Mouse (Mus musculus): Measurements from ENCODE around the gene Avpi1. TPM values are rescaled to one million over a fixed set of nuclear protein-coding genes. Genes with fewer than 3 reads are reported as not detected.
"Not testable (repeated sequence)": the region's sequence is repeated elsewhere in the genome, so short reads cannot be mapped to it uniquely, and the experiment has no call there.

The Avpi1 gene
- total RNA-seq, 2 experiments from 2014 or later: 20.6 to 21.4 TPM

DNA sequence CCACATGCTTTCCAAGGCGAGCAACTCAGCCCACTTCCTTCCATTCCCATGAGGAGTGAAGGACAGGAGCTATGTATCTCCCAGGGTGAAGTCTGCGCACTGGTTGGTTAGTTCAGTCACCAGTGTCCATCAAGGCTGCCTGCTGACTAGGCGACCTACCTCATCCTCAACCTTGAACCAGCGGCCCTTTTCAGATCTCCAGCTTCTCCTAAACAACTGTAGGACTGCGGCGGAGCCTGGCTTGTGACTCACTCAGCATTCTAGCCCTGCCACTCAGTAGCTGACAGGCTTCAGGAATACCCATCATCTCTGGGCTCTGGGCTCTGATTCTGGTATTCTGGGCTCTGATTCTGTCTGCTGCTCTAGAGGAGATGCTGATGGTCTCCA lies 2.6 kb downstream of the Avpi1 start:
- intact Hi-C loops (cut with DNase I): no loop called here
- DNase-seq (ENCODE audit: extremely low spot score in 1 of 2, low spot score in 2 of 2): no peak

DNA sequence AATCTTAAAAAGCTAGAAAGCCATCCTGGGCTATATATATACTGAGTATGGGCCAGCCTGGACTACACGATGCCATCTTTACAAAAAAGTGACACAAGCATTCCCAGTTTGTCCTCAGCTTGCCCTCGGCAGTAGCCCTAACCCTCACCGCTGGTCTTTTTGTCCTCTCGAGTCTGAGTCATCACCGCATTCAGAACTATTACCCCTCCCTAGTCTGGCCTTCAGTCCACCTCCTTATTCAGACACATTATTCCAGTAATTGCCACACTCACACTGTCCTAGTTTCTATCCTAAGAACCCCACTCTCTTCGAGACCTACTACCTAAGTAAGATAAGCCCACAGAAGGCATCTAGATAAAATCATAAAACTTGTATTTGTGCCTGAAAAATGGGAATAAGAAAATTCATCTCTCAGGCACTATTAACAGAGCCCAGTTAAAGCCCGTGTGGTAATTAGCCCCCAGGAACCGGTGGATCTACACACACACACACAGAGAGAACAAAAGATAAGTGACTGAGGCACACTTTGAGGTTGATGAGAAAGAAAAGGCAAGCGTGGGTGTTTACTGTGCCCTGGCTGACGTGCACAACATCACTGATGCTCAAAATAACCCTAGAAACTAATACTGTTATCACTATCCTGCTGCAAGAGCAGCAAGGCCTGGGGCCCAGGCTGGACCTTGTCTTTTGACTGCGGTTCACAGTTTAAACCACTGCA lies 3.2 kb downstream of the Avpi1 start:
- intact Hi-C loops (cut with DNase I): no loop called here
- no peak for DNase-seq (ENCODE audit: extremely low spot score in 1 of 2, low spot score in 2 of 2)

DNA sequence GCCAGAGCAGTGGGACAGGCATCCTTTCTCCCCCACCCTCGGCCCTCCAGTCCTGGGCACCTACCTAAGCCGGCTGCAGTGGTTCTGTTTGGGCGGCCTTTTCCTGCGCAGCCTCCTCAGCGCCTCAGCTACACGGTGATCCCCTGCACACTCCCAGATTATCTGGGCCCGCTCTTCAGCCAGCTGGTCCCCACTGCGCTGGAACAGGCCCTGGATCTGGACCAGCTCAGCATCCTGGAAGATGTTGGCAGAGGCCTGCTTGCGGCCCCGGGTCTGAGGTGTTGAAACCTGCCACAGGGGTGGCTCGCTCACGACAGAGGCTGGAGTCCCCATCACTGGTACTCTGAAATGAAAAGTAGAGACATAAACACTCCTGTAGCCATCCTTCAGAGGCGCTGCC lies 4.2 kb downstream of the Avpi1 start:
- intact Hi-C loops (cut with DNase I): no loop called here
- DNase-seq (ENCODE audit: extremely low spot score in 1 of 2, low spot score in 2 of 2): no peak

DNA sequence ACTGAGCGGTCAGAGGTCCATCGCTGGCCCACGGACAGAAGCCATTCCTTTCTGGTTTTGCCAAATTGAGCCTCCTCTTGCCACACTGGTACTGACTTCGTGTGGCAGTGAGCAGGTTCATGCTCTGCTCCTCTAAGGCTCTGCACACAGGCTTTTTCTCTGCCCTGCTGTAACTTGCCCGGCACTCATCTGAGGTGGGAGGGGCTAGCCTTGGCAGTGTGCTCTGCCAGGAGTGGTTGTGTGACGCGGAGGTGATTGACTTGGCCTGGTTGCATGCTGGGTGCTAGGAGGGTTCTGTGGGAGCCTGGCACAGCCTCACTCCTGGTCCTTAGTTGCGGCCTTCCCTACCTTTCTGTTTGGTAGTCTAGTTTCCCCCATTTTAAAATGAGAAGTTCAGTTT lies 8.4 kb downstream of the Avpi1 start:
- DNase-seq (ENCODE audit: extremely low spot score in 1 of 2, low spot score in 2 of 2): no peak
- intact Hi-C loops (cut with DNase I): no loop called here

DNA sequence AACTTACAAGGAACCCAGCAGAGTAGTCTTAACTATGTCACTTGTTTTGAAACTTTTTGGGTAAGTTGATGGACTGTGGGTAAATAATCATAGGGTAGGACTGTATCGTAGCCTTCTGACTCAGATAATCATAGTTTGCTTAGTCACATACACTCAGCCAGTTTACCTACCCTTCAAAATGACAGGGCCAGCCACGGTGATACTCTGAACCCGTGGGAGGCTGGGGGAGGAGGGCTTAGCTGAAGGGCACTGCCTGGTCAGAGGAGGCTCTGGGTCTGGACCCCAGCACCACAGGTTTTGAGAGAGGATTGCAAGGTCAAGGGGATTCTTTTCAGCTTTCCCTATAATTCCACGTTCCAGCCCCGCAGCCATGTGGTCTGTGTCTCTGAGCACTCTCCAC lies 10.3 kb downstream of the Avpi1 start:
- intact Hi-C loops (cut with DNase I): no loop called here
- no peak for DNase-seq (ENCODE audit: extremely low spot score in 1 of 2, low spot score in 2 of 2)

DNA sequence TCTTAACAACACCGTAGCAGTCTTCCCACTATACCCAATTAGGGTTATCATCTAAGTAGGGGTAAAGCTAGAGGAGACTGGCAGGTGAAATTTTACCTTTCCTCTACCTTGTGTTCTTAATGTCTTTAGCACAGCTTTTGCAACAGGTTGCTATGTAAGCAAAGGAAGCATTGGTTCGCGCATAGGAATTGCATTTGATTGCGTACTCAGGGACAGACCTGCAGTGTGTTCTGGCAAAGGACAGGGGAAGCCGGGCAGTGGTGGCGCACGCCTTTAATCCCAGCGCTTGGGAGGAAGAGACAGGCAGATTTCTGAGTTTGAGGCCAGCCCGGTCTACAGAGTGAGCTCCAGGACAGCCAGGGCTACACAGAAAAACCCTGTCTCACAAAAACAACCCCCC lies 10.7 kb downstream of the Avpi1 start:
- intact Hi-C loops (cut with DNase I): no loop called here
- no peak for DNase-seq (ENCODE audit: extremely low spot score in 1 of 2, low spot score in 2 of 2)

DNA sequence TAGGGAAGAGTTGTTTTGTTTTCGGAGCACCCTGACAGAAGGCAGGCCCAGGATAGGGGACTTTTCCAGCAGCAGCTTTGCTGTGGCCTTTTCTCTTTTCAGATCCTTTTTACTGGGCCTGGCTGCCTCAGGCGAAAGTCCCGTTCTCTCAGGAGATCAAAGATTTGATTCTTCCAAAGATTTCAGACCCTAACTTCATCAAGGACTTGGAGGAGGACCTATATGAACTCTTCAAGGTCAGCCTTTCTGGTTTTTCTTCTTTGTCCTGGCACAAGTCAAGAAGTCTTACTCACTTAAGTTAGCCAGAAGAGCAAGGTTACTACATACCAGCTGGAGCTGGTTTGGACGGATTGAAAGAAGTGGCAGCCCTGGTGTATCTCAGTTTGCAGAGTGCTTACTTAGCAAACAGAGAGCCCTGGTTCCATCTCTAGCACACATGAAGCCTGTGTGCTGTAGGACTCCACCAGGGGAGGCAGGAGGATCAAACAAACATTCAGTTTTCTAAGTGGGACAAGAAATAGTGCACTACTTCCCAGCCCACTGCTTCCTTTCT lies 13.0 kb downstream of the Avpi1 start:
- DNase-seq (ENCODE audit: extremely low spot score in 1 of 2, low spot score in 2 of 2): no peak
- intact Hi-C loops (cut with DNase I): no loop called here

DNA sequence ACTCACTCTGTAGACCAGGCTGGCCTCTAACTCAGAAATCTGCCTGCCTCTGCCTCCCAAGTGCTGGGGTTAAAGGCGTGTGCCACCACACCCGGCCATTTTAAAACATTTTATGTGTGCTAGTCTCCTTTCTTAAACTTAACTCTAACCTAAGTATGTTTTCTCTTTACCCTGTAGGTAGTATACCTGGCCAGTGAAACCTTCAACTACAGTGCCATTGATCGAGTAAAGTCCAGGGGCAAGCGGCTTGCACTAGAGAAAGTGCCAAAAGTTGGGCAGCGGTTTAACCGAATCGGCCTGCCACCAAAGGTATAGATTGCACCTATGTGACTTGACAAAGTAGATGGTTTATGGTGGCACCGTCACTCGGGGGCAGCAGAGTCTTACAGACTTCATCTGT lies 24.2 kb downstream of the Avpi1 start:
- DNase-seq (ENCODE audit: extremely low spot score in 1 of 2, low spot score in 2 of 2): no peak
- intact Hi-C loops (cut with DNase I): no loop called here

DNA sequence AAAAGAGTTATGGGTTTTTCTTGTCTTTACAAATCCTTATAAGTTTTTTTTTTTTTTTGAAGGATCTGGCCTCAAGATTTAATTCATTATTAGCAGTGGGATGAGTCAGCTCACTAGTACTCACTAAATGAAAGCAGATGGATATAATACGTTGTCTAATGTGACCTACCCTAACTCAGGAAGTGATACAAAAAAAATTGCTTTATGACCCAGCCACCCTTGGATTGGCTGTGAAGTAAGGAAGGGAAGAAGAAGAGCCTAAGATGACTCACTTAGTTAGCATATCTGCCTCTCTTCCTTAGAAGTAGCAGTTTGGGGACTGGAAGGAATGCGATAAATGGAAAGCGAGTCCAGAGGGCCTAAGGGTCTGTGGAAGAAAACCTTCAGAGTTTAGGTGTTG lies 29.5 kb downstream of the Avpi1 start:
- intact Hi-C loops (cut with DNase I): no loop called here
- no peak for DNase-seq (ENCODE audit: extremely low spot score in 1 of 2, low spot score in 2 of 2)

DNA sequence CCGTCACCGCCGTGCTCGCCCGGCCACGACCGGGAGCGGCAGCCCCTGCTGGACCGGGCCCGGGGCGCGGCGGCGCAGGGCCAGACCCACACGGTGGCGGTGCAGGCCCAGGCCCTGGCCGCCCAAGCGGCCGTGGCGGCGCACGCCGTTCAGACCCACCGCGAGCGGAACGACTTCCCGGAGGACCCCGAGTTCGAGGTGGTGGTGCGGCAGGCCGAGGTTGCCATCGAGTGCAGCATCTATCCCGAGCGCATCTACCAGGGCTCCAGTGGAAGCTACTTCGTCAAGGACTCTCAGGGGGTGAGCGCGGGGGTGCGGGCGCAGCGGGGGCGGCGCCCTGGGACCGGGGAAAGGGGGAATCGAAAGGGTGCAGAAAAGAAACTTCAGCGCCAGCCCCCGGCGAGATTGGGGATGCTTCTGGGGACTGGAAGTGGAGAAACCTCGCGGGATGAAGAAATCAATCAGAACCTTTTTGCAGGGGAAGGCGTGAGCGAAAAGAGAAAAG lies 38.2 kb downstream of the Avpi1 start:
- peak in 1 of 2 experiments; percentile 64 for DNase-seq (ENCODE audit: extremely low spot score in 1 of 2, low spot score in 2 of 2)
- intact Hi-C loops (cut with DNase I): no loop called here

DNA sequence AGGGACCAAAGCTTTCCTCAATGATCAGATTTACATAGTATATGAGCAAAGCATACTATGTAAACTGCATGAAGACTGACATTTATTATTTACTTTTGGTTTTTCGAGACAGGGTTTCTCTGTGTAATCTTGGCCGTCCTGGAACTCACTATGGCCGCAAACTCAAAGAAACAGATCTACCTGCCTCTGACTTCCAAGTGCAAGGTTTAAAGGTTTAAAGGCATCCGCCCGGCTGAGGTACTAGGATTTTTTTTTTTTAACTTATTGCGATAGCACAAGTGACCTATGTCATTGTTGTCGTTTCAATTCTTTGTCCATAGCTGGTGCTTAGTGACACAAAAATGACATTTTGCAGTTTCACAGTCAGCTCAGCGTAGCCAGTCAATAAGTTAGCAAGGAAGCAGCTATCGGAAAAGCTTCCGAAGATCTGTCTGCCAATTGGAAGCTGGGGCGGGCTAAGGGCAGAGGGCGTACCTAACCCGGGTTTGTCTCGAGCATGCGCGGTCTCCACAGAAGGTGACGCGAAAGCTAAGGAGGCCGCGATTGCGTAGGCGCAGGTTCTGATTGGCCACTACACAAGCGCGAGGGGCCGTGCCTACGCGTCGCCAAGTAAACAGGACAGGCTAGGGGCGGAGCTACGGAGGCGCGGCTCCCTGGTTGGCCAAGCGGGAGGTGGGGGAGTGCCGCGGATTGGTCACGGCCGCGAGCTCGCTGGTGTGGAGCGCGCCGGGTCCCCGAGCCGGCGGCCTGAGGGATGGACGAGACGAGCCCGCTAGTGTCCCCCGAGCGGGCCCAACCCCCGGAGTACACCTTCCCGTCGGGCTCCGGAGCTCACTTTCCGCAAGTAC lies 38.9 kb downstream of the Avpi1 start, which contains the start of gene Pi4k2a:
Gene Pi4k2a (plus strand): TSS at position 723 of the 848 bp plus-strand sequence.
- intact Hi-C loops (cut with DNase I): no loop called here

DNA sequence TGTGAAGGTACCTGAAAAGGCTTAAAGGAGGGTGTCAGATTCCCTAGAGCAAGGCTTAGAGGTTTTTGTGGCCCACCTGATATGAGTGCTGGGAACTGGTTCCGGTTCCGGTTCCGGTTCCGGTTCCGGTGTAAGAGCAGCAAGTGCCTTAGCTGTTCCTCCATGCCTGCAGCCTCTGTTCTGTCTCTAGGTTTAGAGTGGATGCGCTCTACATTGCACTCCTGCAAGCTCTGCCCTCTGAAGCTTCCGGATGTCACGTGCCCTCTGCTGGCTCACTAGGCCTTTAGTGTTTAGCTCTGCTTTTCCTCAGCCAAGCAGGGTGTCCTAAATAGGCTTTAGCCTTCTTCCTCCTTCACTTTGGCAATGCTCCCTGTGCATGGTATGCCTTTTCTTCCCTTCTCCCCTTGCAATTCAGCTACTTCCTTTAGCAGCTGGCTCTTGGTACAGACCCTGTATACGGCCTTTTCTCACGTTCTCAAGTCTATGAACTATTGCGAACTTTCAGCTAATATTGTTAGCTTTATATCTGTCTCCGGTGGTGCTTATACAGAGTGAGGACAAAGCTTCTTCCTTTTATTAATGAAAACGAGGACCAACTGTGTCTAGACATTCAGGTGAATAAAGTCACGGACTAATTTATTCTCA lies 39.6 kb downstream of the Avpi1 start:
- peak; percentile 49 to 67 for DNase-seq (ENCODE audit: extremely low spot score in 1 of 2, low spot score in 2 of 2)
- intact Hi-C loops (cut with DNase I): no loop called here

More for the DNA sequence above, 38.9 kb downstream of the Avpi1 start, which contains the start of gene Pi4k2a:
- peak; percentile 100 for DNase-seq (ENCODE audit: extremely low spot score in 1 of 2, low spot score in 2 of 2)

DNA sequence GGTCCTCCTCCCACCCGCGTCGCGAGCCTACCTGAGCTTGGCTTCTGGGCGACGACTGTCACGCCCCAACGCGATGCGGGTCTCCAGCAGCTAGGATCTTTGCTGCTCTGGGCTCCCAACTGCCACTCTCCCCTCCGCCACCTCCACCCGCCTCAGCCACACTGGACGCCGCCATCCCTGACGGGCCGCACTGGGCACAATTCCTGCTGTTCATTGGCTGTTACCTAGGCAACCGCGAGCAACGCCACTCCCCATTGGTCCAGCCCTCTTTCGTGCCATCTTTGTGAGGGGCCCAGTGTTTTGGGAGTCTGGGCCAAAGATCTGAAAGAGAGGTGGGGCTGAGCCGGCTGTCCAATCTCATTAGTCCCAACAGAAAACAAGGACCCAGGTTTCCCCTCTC lies 42.7 kb downstream of the Avpi1 start, which contains the start of gene Morn4:
Gene Morn4 (minus strand): TSS at position 192 of the 400 bp plus-strand sequence.
- DNase-seq (ENCODE audit: extremely low spot score in 1 of 2, low spot score in 2 of 2): peak; percentile 94 to 95
- intact Hi-C loops (cut with DNase I): no loop called here

DNA sequence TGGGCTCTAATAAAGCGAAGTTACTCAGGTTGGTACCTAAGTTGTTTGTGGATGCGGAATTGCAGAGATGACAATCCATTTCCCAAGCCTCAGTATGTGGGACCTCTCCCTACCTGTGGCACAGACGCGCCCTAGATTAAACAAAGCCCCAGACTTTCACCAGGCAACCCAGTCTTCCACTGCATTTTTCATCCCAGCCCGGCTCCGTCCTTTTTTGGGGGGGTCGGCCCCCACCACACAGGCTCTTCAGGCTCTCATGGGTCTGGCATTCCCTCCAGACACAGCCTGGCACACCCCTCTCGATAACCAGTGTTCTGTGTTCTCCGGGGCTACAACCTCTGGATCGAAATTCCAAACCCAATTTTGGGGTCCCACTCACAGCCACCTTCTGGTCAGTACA lies 43.2 kb downstream of the Avpi1 start:
- intact Hi-C loops (cut with DNase I): no loop called here
- no peak for DNase-seq (ENCODE audit: extremely low spot score in 1 of 2, low spot score in 2 of 2)

DNA sequence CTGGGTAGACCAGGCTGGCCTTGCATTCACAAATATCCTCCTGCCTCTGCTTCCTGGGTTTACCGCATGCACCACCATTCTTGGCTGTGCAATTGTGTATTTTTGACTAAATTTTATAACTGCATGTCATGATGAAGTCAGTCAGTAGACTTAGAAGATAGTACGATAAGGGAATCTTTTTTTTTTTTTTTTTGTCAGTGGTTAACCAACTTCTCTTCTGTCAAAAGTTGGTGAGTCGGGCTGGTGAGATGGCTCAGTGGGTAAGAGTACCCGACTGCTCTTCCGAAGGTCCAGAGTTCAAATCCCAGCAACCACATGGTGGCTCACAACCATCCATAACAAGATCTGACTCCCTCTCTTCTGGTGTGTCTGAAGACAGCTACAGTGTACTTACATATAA lies 47.2 kb downstream of the Avpi1 start:
- DNase-seq (ENCODE audit: extremely low spot score in 1 of 2, low spot score in 2 of 2); intact Hi-C loops (cut with DNase I): not testable (repeated sequence)

DNA sequence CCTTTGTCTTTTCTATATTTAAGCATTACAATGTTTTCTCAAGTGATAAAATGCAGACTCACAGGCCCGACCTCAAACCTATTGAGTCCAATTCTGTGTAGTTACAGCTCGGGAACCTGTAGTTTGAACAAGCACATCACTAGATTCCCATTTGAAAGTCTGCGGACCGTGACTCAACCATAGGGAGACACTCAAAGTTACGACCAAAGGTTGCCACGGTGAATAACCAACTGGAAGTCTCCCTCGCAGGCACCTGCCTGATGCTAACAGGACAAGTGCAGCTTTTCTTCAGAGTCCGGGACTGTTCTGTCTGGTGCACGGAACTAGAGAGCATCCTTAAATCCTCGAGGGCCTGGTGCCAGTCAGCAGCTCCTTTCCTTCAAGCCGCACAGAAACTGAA lies 48.4 kb downstream of the Avpi1 start:
- intact Hi-C loops (cut with DNase I): no loop called here
- DNase-seq (ENCODE audit: extremely low spot score in 1 of 2, low spot score in 2 of 2): no peak

DNA sequence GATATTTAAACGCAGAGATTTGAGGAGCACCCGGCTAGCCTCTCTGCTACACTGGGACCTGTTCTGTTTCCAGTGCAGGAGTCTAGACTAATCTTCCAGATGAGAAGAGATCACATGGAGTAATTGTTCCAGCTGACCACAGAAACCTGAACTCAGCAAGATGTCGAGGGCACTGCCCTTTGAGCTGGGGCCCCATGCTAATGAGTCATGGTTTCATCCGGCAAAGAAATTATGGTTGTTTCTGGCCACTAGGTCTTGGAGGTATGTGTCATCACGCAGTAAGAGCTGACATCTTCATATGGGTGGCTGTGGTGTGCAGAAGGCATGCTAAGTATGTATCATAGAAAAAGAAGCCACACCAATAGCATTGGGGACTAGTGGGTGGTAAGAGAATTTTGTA lies 48.9 kb downstream of the Avpi1 start:
- intact Hi-C loops (cut with DNase I): no loop called here

DNA sequence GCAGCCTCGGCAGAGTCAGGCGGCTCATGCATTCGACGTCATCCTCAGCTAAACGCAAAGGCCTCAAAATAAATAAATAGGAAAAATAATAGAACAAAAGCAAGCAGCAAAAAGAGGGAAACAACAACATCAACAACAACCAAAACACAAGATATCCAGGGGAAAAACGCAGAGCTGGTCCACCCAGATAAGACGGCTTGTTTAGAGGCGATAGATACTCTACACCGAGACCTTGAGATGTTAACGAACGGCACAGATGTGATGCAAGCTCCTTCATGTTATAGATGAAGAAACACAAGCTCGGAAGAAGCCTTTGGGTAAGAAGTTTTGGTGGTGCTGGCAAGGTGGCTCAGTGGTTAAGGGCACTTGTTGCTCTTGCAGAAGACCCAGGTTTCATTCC lies 49.9 kb downstream of the Avpi1 start:
- no peak for DNase-seq (ENCODE audit: extremely low spot score in 1 of 2, low spot score in 2 of 2)
- intact Hi-C loops (cut with DNase I): no loop called here

More for the DNA sequence above, 48.9 kb downstream of the Avpi1 start:
- DNase-seq (ENCODE audit: extremely low spot score in 1 of 2, low spot score in 2 of 2): no peak

DNA sequence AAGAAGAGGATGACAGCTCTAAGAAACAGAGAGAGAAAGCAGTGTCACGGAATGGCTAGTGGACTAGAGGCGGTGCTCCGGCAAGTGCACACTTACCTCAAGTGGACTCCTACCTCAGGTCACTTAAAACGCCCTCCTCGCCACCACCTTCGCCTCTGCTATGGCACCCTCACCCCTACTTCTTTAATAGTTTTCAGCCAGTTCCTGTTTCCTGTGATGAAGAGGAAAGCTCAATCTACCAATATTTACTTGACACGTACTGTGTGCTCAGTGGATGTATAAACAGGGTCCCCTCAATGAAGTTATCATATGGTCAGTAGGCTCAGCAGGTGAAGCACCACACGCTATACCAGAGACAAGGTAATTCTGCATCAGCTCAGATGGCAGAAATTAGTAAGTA lies 50.3 kb downstream of the Avpi1 start:
- intact Hi-C loops (cut with DNase I): no loop called here
- no peak for DNase-seq (ENCODE audit: extremely low spot score in 1 of 2, low spot score in 2 of 2)

All from left cerebral cortex, postnatal 10 days (tissue).